Mouse (Mus musculus) E14TG2a.4 (cell line): ENCODE data around the gene Pdlim7.
A peak's percentile ranks its signal among the peaks of the same experiment; 100 is the strongest.

Source experiments
- H3K27me3 ChIP-seq: 2 replicates; pipeline ENCODE4 v1.6.1; 2014; ENCODE audit warnings: low read length, control low read depth; ENCODE audit not compliant: insufficient read depth
- H3K36me3 ChIP-seq: 2 replicates; pipeline ENCODE4 v1.6.1; 2014; ENCODE audit warnings: low read length, control low read depth; ENCODE audit not compliant: insufficient read depth
- H3K4me1 ChIP-seq: replicated peaks from 2 replicates; pipeline ENCODE4 v1.6.1; 2014; ENCODE audit warnings: low read depth, low read length, control low read depth
- H3K4me3 ChIP-seq: replicated peaks from 2 replicates; pipeline ENCODE4 v1.5.1; 2014; ENCODE audit warnings: mild to moderate bottlenecking, low read length
- H3K9me3 ChIP-seq: 2 replicates; pipeline ENCODE4 v1.6.1; 2014; ENCODE audit warnings: low read length, control low read depth
- CTCF ChIP-seq: conservative IDR thresholded peaks from 2 replicates; pipeline ENCODE4 v1.5.1; 2014; ENCODE audit warnings: low read length
- NANOG ChIP-seq: IDR thresholded peaks from 2 replicates; pipeline ENCODE4 v1.6.1; 2014; ENCODE audit warnings: borderline replicate concordance, low read length, mixed read lengths
- POU5F1 ChIP-seq: IDR thresholded peaks from 2 replicates; pipeline ENCODE4 v1.6.1; 2014; ENCODE audit warnings: low read length, borderline replicate concordance

The Pdlim7 gene

GRCm38 (mm10) chr13:55451296-55451695 is 62.2 kb downstream of the Pdlim7 start:
- H3K4me3 ChIP-seq, result peak overlapping the region; percentile 51
- peaks cover 83% of the 10 kb centered on the region for H3K4me1 ChIP-seq
- H3K36me3 ChIP-seq, result peaks cover 97% of the 10 kb centered on the region
- H3K27me3 ChIP-seq, result no peaks in the 10 kb centered on the region
- TF ChIP-seq POU5F1, result no peak
- no peak for TF ChIP-seq NANOG
- no peak for TF ChIP-seq CTCF
- no peaks in the 10 kb centered on the region for H3K9me3 ChIP-seq

GRCm38 (mm10) chr13:55450511-55450980 is 62.9 kb downstream of the Pdlim7 start:
- Histone ChIP-seq H3K4me1 (peaks cover 85% of the 10 kb centered on the region), H3K9me3 (no peaks in the 10 kb centered on the region)

GRCm38 (mm10) chr13:55449679-55450441 is 63.6 kb downstream of the Pdlim7 start:
- TF ChIP-seq CTCF (peak; percentile 20; the same call in 1 of the 2 replicates), NANOG (no peak)
- H3K27me3 ChIP-seq, result no peaks in the 10 kb centered on the region

More at GRCm38 (mm10) chr13:55450511-55450980, 62.9 kb downstream of the Pdlim7 start:
- H3K27me3 ChIP-seq, result no peaks in the 10 kb centered on the region
- H3K4me3 ChIP-seq, result peak overlapping the region; percentile 51
- TF ChIP-seq POU5F1 (no peak), NANOG (no peak), CTCF (no peak)
- peaks cover 90% of the 10 kb centered on the region for H3K36me3 ChIP-seq

GRCm38 (mm10) chr13:55449205-55449604 is 64.3 kb downstream of the Pdlim7 start:
- H3K4me3 ChIP-seq, result peak overlapping the region; percentile 98
- H3K36me3 ChIP-seq, result peaks cover 77% of the 10 kb centered on the region
- no peak for TF ChIP-seq POU5F1
- no peak for TF ChIP-seq NANOG
- TF ChIP-seq CTCF, result no peak
- no peaks in the 10 kb centered on the region for H3K27me3 ChIP-seq
- H3K9me3 ChIP-seq, result no peaks in the 10 kb centered on the region
- H3K4me1 ChIP-seq, result peaks cover 83% of the 10 kb centered on the region

More at GRCm38 (mm10) chr13:55449679-55450441, 63.6 kb downstream of the Pdlim7 start:
- Histone ChIP-seq H3K9me3 (no peaks in the 10 kb centered on the region), H3K4me3 (peak overlapping the region; percentile 98), H3K36me3 (peaks cover 83% of the 10 kb centered on the region), H3K4me1 (peaks cover 85% of the 10 kb centered on the region)

GRCm38 (mm10) chr13:55448131-55448530 is 65.3 kb downstream of the Pdlim7 start:
- Histone ChIP-seq H3K36me3 (peaks cover 66% of the 10 kb centered on the region), H3K4me3 (peak overlapping the region; percentile 98), H3K27me3 (no peaks in the 10 kb centered on the region), H3K4me1 (peaks cover 81% of the 10 kb centered on the region), H3K9me3 (no peaks in the 10 kb centered on the region)
- TF ChIP-seq NANOG (no peak), CTCF (no peak), POU5F1 (no peak)

GRCm38 (mm10) chr13:55447543-55447943 is 65.9 kb downstream of the Pdlim7 start:
- no peaks in the 10 kb centered on the region for H3K9me3 ChIP-seq
- peaks cover 60% of the 10 kb centered on the region for H3K36me3 ChIP-seq
- peaks cover 81% of the 10 kb centered on the region for H3K4me1 ChIP-seq
- H3K27me3 ChIP-seq, result no peaks in the 10 kb centered on the region
- H3K4me3 ChIP-seq, result peak overlapping the region; percentile 98
- TF ChIP-seq NANOG (no peak), CTCF (no peak), POU5F1 (no peak)

GRCm38 (mm10) chr13:55446483-55447105 is 66.9 kb downstream of the Pdlim7 start:
- H3K9me3 ChIP-seq, result no peaks in the 10 kb centered on the region
- peaks cover 80% of the 10 kb centered on the region for H3K4me1 ChIP-seq
- H3K27me3 ChIP-seq, result no peaks in the 10 kb centered on the region
- TF ChIP-seq POU5F1 (no peak), NANOG (no peak), CTCF (no peak)
- H3K4me3 ChIP-seq, result peak overlapping the region; percentile 98
- peaks cover 50% of the 10 kb centered on the region for H3K36me3 ChIP-seq
